Mouse (Mus musculus): ENCODE data around the gene Ltc4s. TPM values are rescaled to one million over a fixed set of nuclear protein-coding genes. Genes with fewer than 3 reads are reported as not detected.

Ltc4s gene
- polyA plus RNA-seq, 1 experiment: 9.0 TPM

DNA sequence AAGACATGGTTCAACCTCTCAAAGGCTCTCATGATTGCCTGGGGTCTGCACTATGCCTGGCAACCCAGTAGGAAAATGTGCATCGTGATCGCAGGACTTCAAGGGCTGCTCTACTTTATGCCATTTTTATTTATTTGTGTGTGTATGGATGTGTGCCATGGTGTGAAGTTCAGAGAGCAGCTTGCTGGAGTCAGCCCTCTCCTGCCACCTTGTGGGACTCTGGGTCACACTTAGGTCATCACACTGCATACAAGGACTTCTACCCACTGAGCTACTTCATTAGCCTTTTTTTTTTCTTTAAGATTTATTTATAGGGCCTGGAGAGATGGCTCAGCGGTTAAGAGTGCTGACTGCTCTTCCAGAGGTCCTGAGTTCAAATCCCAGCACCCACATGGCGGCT, 23.6 kb upstream of the Ltc4s start:
- no peaks in the 10 kb centered on the region for H3K27me3 ChIP-seq (ENCODE audit: control insufficient read depth, insufficient read depth, low read length)
- TF ChIP-seq CTCF (IDR thresholded peaks at IDR 0.05; ENCODE audit: borderline replicate concordance, insufficient read depth, low read depth, low read length): peak; percentile 61; the same call in 1 of the 2 replicates
- no peak for TF ChIP-seq POLR2A (IDR thresholded peaks at IDR 0.05; ENCODE audit: borderline replicate concordance, insufficient read depth, low read length)
- H3K4me3 ChIP-seq (replicated peaks; ENCODE audit: insufficient read depth, low read depth, low read length): no peak overlapping the region
- no peak overlapping the region for H3K27ac ChIP-seq (ENCODE audit: insufficient read depth, low read length)
- peaks cover 3% of the 10 kb centered on the region; the same call in 1 of the 2 replicates for H3K4me1 ChIP-seq (ENCODE audit: control insufficient read depth, insufficient read depth, low read length)
- 74% methylated on average over 4 of the region's 4 CpGs for WGBS
- DNase-seq: no peak

DNA sequence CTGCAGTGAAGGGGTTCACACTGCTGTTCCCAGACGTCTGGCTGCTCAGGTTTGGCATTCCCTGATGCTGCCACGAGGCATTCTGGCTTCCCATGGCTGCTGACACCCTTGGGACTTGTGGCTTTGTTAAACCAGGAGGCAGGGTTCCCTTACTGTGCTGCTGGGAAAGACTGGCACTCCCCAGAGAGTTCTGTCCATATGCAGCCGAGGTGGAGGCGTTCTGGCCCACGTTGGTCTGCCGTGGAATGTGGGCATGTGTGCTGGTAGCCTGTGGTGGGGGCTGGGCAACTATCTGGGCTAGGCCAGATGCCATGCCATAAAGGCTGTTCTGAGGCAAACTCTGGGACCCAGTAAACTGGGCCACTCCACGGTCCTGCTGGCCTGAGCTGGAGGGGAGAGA, 19.9 kb upstream of the Ltc4s start:
- Histone ChIP-seq H3K27me3 (ENCODE audit: control insufficient read depth, insufficient read depth, low read length) (no peaks in the 10 kb centered on the region), H3K27ac (ENCODE audit: insufficient read depth, low read length) (no peak overlapping the region), H3K4me1 (ENCODE audit: control insufficient read depth, insufficient read depth, low read length) (peaks cover 9% of the 10 kb centered on the region), H3K4me3 (replicated peaks; ENCODE audit: insufficient read depth, low read depth, low read length) (no peak overlapping the region)
- whole genome bisulfite sequencing: 16% methylated on average over 7 of the region's 7 CpGs
- TF ChIP-seq POLR2A (IDR thresholded peaks at IDR 0.05; ENCODE audit: borderline replicate concordance, insufficient read depth, low read length) (no peak), CTCF (IDR thresholded peaks at IDR 0.05; ENCODE audit: borderline replicate concordance, insufficient read depth, low read depth, low read length) (no peak)
- DNase-seq: no peak

DNA sequence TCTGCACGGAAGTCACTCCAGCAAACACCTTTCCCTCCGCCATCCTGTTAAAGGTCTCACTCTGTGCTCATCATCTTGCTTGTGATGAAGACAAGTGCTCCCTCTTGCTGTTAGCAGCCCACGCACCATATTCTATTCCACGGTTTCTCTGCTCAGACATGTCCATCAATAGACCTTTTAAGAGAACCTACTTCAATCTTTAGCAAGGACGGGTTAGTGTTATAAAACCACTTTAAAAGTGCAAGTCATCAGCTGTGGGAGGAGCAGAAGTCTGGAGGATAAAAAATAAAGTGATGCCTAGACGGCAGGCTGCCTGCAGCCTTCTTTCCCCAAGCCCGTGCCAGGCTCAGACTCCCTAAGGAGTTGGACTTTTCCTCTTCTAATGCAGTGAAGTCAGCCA, 18.2 kb upstream of the Ltc4s start:
- DNase-seq: no peak
- Histone ChIP-seq H3K27ac (ENCODE audit: insufficient read depth, low read length) (no peak overlapping the region), H3K4me3 (replicated peaks; ENCODE audit: insufficient read depth, low read depth, low read length) (no peak overlapping the region), H3K27me3 (ENCODE audit: control insufficient read depth, insufficient read depth, low read length) (no peaks in the 10 kb centered on the region), H3K4me1 (ENCODE audit: control insufficient read depth, insufficient read depth, low read length) (peaks cover 9% of the 10 kb centered on the region)
- 66% methylated on average over 7 of the region's 7 CpGs for WGBS
- no peak for TF ChIP-seq POLR2A (IDR thresholded peaks at IDR 0.05; ENCODE audit: borderline replicate concordance, insufficient read depth, low read length)
- TF ChIP-seq CTCF (IDR thresholded peaks at IDR 0.05; ENCODE audit: borderline replicate concordance, insufficient read depth, low read depth, low read length): no peak

DNA sequence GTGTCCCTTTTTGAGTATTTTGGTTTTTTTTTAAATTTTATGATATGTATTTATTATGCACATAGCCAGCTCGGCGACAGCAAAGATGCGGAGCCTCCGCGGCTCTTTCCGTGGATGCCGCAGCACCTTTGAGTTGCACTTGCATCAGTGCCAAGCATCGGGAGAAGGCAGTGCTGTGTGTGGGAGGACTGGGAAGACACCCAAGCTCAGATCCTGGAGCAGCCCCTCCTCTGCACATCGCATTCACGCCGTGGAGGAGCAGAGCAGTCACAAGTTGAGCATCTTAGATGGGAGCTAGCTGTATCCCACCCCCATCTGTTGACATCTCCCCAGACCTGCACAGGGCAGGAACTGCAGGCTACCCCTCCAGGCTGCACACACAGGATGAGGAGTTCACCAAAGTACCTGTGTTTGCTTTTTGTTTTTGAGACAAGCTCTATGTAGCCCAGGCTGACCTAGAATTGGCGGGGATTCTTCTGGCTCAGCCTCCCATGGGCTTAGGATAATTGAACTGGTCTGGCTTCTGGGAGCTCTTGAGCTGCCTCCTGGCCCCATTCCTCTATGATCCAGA, 15.7 kb upstream of the Ltc4s start:
- Histone ChIP-seq H3K4me1 (ENCODE audit: control insufficient read depth, insufficient read depth, low read length) (peaks cover 9% of the 10 kb centered on the region), H3K27me3 (ENCODE audit: control insufficient read depth, insufficient read depth, low read length) (no peaks in the 10 kb centered on the region), H3K27ac (ENCODE audit: insufficient read depth, low read length) (peak overlapping the region; percentile 31; the same call in 1 of the 2 replicates), H3K4me3 (replicated peaks; ENCODE audit: insufficient read depth, low read depth, low read length) (peak overlapping the region; percentile 29)
- WGBS: 9% methylated on average over 12 of the region's 12 CpGs
- peak; percentile 68 to 71 for DNase-seq
- TF ChIP-seq POLR2A (IDR thresholded peaks at IDR 0.05; ENCODE audit: borderline replicate concordance, insufficient read depth, low read length) (no peak), CTCF (IDR thresholded peaks at IDR 0.05; ENCODE audit: borderline replicate concordance, insufficient read depth, low read depth, low read length) (no peak)

DNA sequence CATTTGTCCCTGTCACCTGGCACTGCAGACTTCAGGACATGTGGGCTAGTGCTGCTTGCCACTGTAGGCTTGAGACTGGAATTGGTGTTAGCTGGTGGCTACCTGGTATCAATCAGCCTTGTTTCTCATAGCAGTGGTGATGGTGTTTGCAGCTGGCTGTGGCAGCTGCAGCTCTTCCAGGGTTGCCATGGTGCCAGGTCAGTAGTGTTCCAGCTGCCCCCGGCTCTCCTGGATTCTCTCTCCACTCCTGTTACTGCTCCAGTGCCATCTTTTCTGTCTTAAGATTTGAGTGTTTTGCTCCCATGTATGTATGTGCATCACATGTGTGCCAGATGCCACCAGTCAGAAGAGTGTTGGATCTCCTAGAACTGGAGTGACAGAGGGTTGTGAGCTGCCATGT, 15.0 kb upstream of the Ltc4s start:
- Histone ChIP-seq H3K27me3 (ENCODE audit: control insufficient read depth, insufficient read depth, low read length) (no peaks in the 10 kb centered on the region), H3K4me3 (replicated peaks; ENCODE audit: insufficient read depth, low read depth, low read length) (no peak overlapping the region), H3K4me1 (ENCODE audit: control insufficient read depth, insufficient read depth, low read length) (peaks cover 9% of the 10 kb centered on the region), H3K27ac (ENCODE audit: insufficient read depth, low read length) (no peak overlapping the region)
- TF ChIP-seq POLR2A (IDR thresholded peaks at IDR 0.05; ENCODE audit: borderline replicate concordance, insufficient read depth, low read length) (no peak), CTCF (IDR thresholded peaks at IDR 0.05; ENCODE audit: borderline replicate concordance, insufficient read depth, low read depth, low read length) (no peak)
- no peak for DNase-seq
- 90% methylated on average over 1 of the region's 1 CpGs for WGBS

DNA sequence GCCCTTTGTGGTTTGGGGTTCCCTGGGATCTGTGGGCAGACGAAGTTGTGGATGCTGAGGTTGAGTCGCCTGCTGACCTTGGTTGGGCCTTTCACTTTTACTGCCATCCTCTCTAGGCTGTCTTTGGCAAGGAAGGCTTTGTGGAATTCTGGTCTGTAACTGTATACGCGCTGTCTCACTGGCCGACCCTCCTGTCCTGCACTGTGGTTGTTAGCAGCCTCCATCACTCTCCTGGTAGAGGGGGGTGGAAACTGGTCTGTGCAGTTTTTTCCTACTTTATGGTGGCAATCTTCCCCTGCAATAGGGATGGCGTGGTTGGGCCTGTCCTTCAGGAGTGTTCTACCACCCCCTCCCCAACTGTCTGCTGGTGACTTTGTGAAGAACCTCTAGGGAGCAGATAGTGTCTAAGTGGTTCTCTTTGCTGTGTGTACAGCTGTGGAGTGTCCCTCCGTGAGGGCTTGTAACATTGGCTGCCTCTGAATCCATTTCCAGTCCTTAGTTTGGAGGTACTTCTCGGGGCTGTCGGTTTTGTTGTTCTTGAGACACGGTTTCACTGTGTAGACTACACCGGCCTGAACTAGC, 14.4 kb upstream of the Ltc4s start:
- 92% methylated on average over 11 of the region's 11 CpGs for WGBS
- TF ChIP-seq CTCF (IDR thresholded peaks at IDR 0.05; ENCODE audit: borderline replicate concordance, insufficient read depth, low read depth, low read length) (no peak), POLR2A (IDR thresholded peaks at IDR 0.05; ENCODE audit: borderline replicate concordance, insufficient read depth, low read length) (no peak)
- no peak overlapping the region for H3K4me3 ChIP-seq (replicated peaks; ENCODE audit: insufficient read depth, low read depth, low read length)
- no peak overlapping the region for H3K27ac ChIP-seq (ENCODE audit: insufficient read depth, low read length)
- H3K27me3 ChIP-seq (ENCODE audit: control insufficient read depth, insufficient read depth, low read length): no peaks in the 10 kb centered on the region
- DNase-seq: no peak
- H3K4me1 ChIP-seq (ENCODE audit: control insufficient read depth, insufficient read depth, low read length): peaks cover 9% of the 10 kb centered on the region

DNA sequence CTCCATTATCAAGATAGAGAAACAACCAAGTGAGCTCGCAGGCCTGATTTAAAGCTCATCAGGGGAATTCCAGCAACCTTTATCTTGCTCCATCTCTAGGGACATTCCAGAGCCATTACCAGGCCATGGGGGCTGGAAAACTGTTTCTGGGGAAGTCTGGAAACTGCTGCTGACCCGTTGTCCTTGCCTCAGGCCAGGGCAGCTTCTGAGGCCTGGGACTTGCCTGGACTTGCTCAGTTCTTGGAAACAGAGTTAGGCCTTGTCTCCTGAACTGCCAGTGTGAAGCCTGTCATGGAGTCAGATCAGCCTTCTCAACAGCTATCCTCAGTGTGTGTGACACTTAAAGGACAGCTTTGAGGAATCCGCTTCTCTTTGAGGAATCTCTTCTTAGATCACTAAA, 13.8 kb upstream of the Ltc4s start:
- Histone ChIP-seq H3K27me3 (ENCODE audit: control insufficient read depth, insufficient read depth, low read length) (no peaks in the 10 kb centered on the region), H3K27ac (ENCODE audit: insufficient read depth, low read length) (no peak overlapping the region), H3K4me3 (replicated peaks; ENCODE audit: insufficient read depth, low read depth, low read length) (no peak overlapping the region), H3K4me1 (ENCODE audit: control insufficient read depth, insufficient read depth, low read length) (peaks cover 9% of the 10 kb centered on the region)
- DNase-seq: no peak
- TF ChIP-seq CTCF (IDR thresholded peaks at IDR 0.05; ENCODE audit: borderline replicate concordance, insufficient read depth, low read depth, low read length) (no peak), POLR2A (IDR thresholded peaks at IDR 0.05; ENCODE audit: borderline replicate concordance, insufficient read depth, low read length) (no peak)
- 83% methylated on average over 3 of the region's 3 CpGs for WGBS

DNA sequence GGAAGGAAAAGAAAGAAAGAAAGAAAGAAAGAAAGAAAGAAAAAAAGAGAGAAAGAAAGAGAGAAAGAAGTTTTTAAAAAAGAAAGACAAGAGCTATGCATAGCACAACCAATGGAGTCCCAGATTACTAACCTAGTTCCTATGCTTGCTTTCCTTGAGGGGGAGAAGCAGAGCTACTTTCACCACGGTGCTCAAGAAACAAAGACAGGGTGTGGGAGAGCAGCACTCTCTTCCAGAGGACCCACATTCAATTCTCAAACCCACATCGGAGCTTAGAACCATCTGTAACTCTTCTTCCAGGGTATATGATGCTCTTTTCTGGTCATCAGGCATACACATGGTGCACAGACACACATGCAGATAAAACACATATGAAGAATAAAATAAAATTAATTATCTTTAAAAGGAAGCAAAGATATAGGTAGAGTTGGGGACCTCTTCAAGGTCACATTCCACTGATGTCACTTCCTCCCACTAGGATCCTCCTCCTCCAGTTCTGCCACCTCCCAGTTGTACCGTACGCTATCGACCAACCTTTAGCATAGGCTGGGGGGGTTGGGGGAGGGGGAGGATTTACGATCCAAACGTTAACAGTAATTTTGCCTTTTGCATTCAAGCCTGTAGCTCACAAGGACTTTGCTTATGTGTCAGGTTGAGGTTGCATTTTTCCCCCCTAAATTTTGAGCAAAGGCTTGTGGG, 10.2 kb upstream of the Ltc4s start:
- WGBS: 84% methylated on average over 7 of the region's 7 CpGs
- TF ChIP-seq CTCF (IDR thresholded peaks at IDR 0.05; ENCODE audit: borderline replicate concordance, insufficient read depth, low read depth, low read length) (no peak), POLR2A (IDR thresholded peaks at IDR 0.05; ENCODE audit: borderline replicate concordance, insufficient read depth, low read length) (no peak)
- H3K4me1 ChIP-seq (ENCODE audit: control insufficient read depth, insufficient read depth, low read length): peaks cover 5% of the 10 kb centered on the region; the same call in 1 of the 2 replicates
- H3K4me3 ChIP-seq (replicated peaks; ENCODE audit: insufficient read depth, low read depth, low read length): no peak overlapping the region
- DNase-seq: no peak
- H3K27ac ChIP-seq (ENCODE audit: insufficient read depth, low read length): no peak overlapping the region
- H3K27me3 ChIP-seq (ENCODE audit: control insufficient read depth, insufficient read depth, low read length): no peaks in the 10 kb centered on the region

Data from cerebellum, adult 2 months (tissue).